Mouse (Mus musculus): Measurements from ENCODE around the gene Smg8. TPM values are rescaled to one million over a fixed set of nuclear protein-coding genes. Genes with fewer than 3 reads are reported as not detected.
A peak's percentile ranks its signal among the peaks of the same experiment; 100 is the strongest.
"Not testable (repeated sequence)": the region's sequence is repeated elsewhere in the genome, so short reads cannot be mapped to it uniquely, and the experiment has no call there.

Gene Smg8
- polyA plus RNA-seq, 1 experiment from 2014 or later, result 6.7 TPM

DNA sequence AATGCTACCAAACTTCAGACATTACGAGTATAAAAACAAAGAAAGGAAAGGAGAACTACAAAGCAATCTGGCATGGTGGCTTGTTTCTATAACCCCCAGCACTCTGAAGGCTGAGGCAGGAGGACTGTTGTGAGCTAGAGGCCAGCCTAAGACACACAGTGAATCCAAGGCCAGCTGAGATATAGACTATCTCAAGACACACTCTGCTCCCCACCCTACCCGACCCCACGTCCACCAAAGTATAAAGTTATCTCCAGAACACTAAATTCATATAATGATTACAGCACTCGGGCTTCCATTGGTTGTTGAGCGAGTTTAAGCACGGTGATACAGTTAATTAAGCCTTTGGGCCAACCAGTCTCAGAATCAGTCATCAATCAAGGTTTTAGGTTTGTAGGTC is 30.3 kb downstream of the Smg8 start:
- WGBS (ENCODE audit: insufficient replicate concordance), result 35% methylated on average over 6 of the region's 6 CpGs
- no peak overlapping the region for H3K9ac ChIP-seq (ENCODE audit: low read depth, low read length)
- ATAC-seq (ENCODE audit: low read depth), result peak; percentile 81
- no peaks in the 10 kb centered on the region for H3K27me3 ChIP-seq (ENCODE audit: control insufficient read depth, insufficient read depth, low read depth, low read length)
- no peak overlapping the region for H3K4me3 ChIP-seq (ENCODE audit: low read depth, low read length)
- H3K4me2 ChIP-seq (ENCODE audit: low read depth, low read length), result no peak overlapping the region
- no peaks in the 10 kb centered on the region for H3K36me3 ChIP-seq (ENCODE audit: control insufficient read depth, insufficient read depth)
- H3K9me3 ChIP-seq (replicated peaks; ENCODE audit: control insufficient read depth, low read length), result no peaks in the 10 kb centered on the region
- peaks cover 11% of the 10 kb centered on the region for H3K4me1 ChIP-seq (ENCODE audit: control insufficient read depth, low read depth, low read length)
- peak overlapping the region; percentile 30; the same call in 1 of the 2 replicates for H3K27ac ChIP-seq (ENCODE audit: low read length)

DNA sequence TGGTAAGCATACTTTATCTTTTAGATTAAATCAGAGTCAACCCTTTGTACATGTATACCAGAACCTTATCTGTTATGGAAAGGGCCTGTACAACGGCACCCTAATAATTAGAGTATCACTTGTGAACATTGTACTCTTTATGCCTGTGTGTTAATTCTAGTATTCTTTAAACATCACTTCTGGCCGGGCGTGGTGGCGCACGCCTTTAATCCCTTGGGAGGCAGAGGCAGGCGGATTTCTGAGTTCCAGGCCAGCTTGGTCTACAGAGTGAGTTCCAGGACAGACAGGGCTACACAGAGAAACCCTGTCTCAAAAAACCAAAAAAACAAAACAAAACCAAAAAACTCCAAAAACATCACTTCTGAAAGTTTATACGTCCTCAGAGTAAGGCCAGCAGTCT is 37.7 kb downstream of the Smg8 start:
- H3K9ac ChIP-seq (ENCODE audit: low read depth, low read length); ATAC-seq (ENCODE audit: low read depth); H3K27me3 ChIP-seq (ENCODE audit: control insufficient read depth, insufficient read depth, low read depth, low read length); H3K4me3 ChIP-seq (ENCODE audit: low read depth, low read length); H3K4me1 ChIP-seq (ENCODE audit: control insufficient read depth, low read depth, low read length); H3K4me2 ChIP-seq (ENCODE audit: low read depth, low read length); H3K9me3 ChIP-seq (replicated peaks; ENCODE audit: control insufficient read depth, low read length); H3K27ac ChIP-seq (ENCODE audit: low read length); H3K36me3 ChIP-seq (ENCODE audit: control insufficient read depth, insufficient read depth): not testable (repeated sequence)
- 79% methylated on average over 7 of the region's 7 CpGs for WGBS (ENCODE audit: insufficient replicate concordance)

DNA sequence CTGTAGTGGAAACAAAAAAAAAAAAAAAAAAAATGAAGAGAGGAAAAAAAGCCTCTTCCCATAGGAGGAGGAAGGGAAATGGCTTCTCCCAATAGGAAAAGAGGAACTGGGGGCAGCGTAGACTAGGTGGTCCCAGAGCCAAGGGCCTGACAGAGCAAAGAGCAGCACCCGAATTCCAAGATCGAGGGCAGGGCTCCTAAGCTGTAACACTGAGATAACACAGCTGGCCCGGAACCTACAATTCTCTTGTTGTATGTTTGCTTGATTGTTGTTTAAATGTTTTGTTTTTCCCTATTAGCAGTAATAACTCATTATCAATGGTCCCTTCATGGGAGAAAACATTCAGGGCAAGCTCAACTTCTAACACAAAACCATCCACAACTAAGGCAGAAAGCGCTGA is 39.6 kb downstream of the Smg8 start:
- H3K9ac ChIP-seq (ENCODE audit: low read depth, low read length), result no peak overlapping the region
- no peaks in the 10 kb centered on the region for H3K36me3 ChIP-seq (ENCODE audit: control insufficient read depth, insufficient read depth)
- H3K4me1 ChIP-seq (ENCODE audit: control insufficient read depth, low read depth, low read length), result no peaks in the 10 kb centered on the region
- H3K4me2 ChIP-seq (ENCODE audit: low read depth, low read length), result no peak overlapping the region
- H3K4me3 ChIP-seq (ENCODE audit: low read depth, low read length), result no peak overlapping the region
- H3K27ac ChIP-seq (ENCODE audit: low read length), result no peak overlapping the region
- 50% methylated on average over 5 of the region's 5 CpGs for WGBS (ENCODE audit: insufficient replicate concordance)
- H3K27me3 ChIP-seq (ENCODE audit: control insufficient read depth, insufficient read depth, low read depth, low read length), result no peaks in the 10 kb centered on the region
- no peak for ATAC-seq (ENCODE audit: low read depth)
- no peaks in the 10 kb centered on the region for H3K9me3 ChIP-seq (replicated peaks; ENCODE audit: control insufficient read depth, low read length)

DNA sequence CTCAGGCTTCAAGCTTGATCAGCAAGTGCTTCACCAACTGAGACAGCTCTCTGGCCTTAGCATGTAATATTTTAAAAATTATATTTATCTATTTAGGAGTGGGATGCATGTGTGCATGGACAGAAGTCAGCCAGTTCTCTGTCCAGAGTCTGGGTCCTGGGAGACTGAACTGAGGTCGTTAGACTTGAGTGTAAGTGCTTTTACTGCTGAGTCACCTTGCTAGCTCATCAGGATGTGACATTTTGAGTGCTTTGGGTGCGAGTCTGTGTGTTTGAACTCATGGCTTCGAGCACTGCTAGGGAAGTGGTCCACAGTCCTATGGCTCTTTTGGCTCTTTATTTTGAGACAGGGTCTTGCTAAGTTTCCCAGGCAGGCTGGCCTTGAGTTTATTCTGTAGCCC is 43.5 kb downstream of the Smg8 start:
- H3K9ac ChIP-seq (ENCODE audit: low read depth, low read length), result no peak overlapping the region
- no peaks in the 10 kb centered on the region for H3K4me1 ChIP-seq (ENCODE audit: control insufficient read depth, low read depth, low read length)
- no peaks in the 10 kb centered on the region for H3K36me3 ChIP-seq (ENCODE audit: control insufficient read depth, insufficient read depth)
- ATAC-seq (ENCODE audit: low read depth), result no peak
- no peak overlapping the region for H3K4me2 ChIP-seq (ENCODE audit: low read depth, low read length)
- no peaks in the 10 kb centered on the region for H3K9me3 ChIP-seq (replicated peaks; ENCODE audit: control insufficient read depth, low read length)
- no peak overlapping the region for H3K4me3 ChIP-seq (ENCODE audit: low read depth, low read length)
- H3K27me3 ChIP-seq (ENCODE audit: control insufficient read depth, insufficient read depth, low read depth, low read length), result no peaks in the 10 kb centered on the region
- H3K27ac ChIP-seq (ENCODE audit: low read length), result no peak overlapping the region
- WGBS (ENCODE audit: insufficient replicate concordance), result 56% methylated on average over 3 of the region's 3 CpGs

DNA sequence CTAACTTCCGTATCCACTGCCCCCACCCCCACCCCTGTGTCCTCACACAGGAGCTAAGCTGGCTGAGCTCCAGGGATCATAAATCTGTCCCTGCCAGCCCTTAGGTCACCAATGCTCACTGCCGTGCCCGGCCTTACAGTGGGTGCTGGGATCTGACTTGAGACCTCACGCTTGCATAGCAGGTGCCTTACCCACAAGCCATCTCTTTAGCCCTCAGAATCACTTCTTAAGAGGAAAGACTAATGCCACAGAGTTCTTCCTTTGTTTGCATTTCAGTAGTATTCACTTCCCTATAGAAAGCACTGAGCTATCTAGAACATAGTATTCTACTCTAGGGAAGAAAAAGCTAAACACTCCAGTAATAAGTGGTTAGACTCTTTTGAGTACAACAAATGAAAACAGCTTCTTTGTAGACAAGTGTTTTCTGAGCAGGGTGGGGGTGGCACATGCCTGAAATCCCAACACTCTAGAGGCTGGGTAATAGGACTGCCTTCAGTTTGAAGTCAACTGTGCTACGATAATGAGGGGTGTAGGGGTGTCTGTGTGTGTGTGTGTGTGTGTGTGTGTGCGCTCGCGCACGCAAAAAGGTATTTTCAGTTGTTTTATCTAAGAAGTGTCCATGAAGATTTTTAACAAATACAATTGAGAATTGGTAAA is 47.1 kb downstream of the Smg8 start:
- Histone ChIP-seq H3K4me1 (ENCODE audit: control insufficient read depth, low read depth, low read length) (no peaks in the 10 kb centered on the region), H3K27ac (ENCODE audit: low read length) (no peak overlapping the region), H3K36me3 (ENCODE audit: control insufficient read depth, insufficient read depth) (no peaks in the 10 kb centered on the region), H3K9me3 (replicated peaks; ENCODE audit: control insufficient read depth, low read length) (no peaks in the 10 kb centered on the region), H3K27me3 (ENCODE audit: control insufficient read depth, insufficient read depth, low read depth, low read length) (no peaks in the 10 kb centered on the region), H3K4me3 (ENCODE audit: low read depth, low read length) (no peak overlapping the region), H3K4me2 (ENCODE audit: low read depth, low read length) (no peak overlapping the region), H3K9ac (ENCODE audit: low read depth, low read length) (no peak overlapping the region)
- 63% methylated on average over 9 of the region's 9 CpGs for WGBS (ENCODE audit: insufficient replicate concordance)
- no peak for ATAC-seq (ENCODE audit: low read depth)

DNA sequence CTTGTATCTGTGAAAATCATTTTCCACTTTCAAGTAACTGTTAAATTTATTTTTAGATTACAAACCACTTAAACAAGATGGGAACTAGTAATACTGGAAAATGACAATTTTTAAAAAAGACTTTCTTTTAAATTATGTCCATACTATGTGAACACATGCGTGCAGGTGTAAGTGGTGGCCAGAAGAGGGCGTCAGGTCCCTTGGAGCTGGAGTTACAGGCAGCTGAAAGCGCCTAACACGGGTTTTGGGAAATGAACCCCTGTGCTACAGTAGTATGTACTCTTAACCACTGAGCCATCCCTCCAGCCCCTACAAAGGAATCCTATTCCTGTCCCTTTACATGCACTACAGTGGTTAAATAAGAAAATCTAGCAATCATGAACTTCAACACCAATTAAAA is 50.4 kb downstream of the Smg8 start:
- no peaks in the 10 kb centered on the region for H3K9me3 ChIP-seq (replicated peaks; ENCODE audit: control insufficient read depth, low read length)
- H3K36me3 ChIP-seq (ENCODE audit: control insufficient read depth, insufficient read depth), result no peaks in the 10 kb centered on the region
- H3K4me3 ChIP-seq (ENCODE audit: low read depth, low read length), result no peak overlapping the region
- H3K27me3 ChIP-seq (ENCODE audit: control insufficient read depth, insufficient read depth, low read depth, low read length), result no peaks in the 10 kb centered on the region
- H3K4me1 ChIP-seq (ENCODE audit: control insufficient read depth, low read depth, low read length), result no peaks in the 10 kb centered on the region
- no peak for ATAC-seq (ENCODE audit: low read depth)
- H3K4me2 ChIP-seq (ENCODE audit: low read depth, low read length), result no peak overlapping the region
- H3K9ac ChIP-seq (ENCODE audit: low read depth, low read length), result no peak overlapping the region
- no peak overlapping the region for H3K27ac ChIP-seq (ENCODE audit: low read length)
- 60% methylated on average over 4 of the region's 4 CpGs for WGBS (ENCODE audit: insufficient replicate concordance)

DNA sequence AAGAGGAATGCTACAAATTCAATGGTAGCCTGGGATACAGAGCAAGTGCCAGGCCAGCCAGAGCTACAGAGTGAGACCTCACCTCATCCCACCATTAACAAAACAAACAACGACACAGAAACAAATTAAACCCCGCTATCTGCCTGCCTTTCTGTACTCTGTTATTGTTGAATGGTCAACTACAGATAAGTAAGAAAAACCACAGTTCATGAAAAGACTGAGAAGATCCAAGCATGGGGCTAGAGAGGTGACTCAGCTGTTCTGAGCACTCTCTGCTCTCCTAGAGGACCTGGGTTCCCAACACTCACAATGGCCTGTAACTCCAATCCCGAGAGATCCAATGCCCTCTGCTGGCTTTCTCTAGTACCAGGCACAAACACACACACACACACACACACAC is 58.4 kb downstream of the Smg8 start:
- Histone ChIP-seq H3K9me3 (replicated peaks; ENCODE audit: control insufficient read depth, low read length) (no peaks in the 10 kb centered on the region), H3K27ac (ENCODE audit: low read length) (no peak overlapping the region), H3K4me2 (ENCODE audit: low read depth, low read length) (no peak overlapping the region), H3K27me3 (ENCODE audit: control insufficient read depth, insufficient read depth, low read depth, low read length) (no peaks in the 10 kb centered on the region), H3K36me3 (ENCODE audit: control insufficient read depth, insufficient read depth) (no peaks in the 10 kb centered on the region), H3K4me3 (ENCODE audit: low read depth, low read length) (no peak overlapping the region), H3K4me1 (ENCODE audit: control insufficient read depth, low read depth, low read length) (no peaks in the 10 kb centered on the region), H3K9ac (ENCODE audit: low read depth, low read length) (no peak overlapping the region)
- 37% methylated on average over 3 of the region's 3 CpGs for WGBS (ENCODE audit: insufficient replicate concordance)
- no peak for ATAC-seq (ENCODE audit: low read depth)

MicroRNAs encoded within 50 kb of the gene (microRNA counts, 519-probe panel; counts per million panel counts)
- microRNA mmu-miR-301a, result 3,098 counts per million, percentile 85 among the panel's probes with 10 or more counts

Small RNA genes lying within 50 kb of the gene (microRNA-seq; reads per million reads assigned to microRNA genes)
- 753 reads per million, percentile 73 among the genes with 10 or more reads in this experiment for gene Mir301

Other genes with a start within 250 kb of the Smg8 start
- 1.8 and 2.4 TPM in 2 replicates for gene Ypel2, start 93.1 kb downstream of the Smg8 start, polyA plus RNA-seq (2015; fragmentation: Nextera tagmentation; extraction: Ambion mirVana)
- gene Gdpd1, start 12.7 kb downstream of the Smg8 start, polyA plus RNA-seq (2015; fragmentation: Nextera tagmentation; extraction: Ambion mirVana), result 4.7 and 5.2 TPM in 2 replicates
- 4.7 and 5.4 TPM in 2 replicates for gene Prr11, start 21.9 kb upstream of the Smg8 start, polyA plus RNA-seq (2015; fragmentation: Nextera tagmentation; extraction: Ambion mirVana)
- 20.6 and 25.6 TPM in 2 replicates for gene Ska2, start 22.5 kb upstream of the Smg8 start, polyA plus RNA-seq (2015; fragmentation: Nextera tagmentation; extraction: Ambion mirVana)
- gene Trim37, start 40.3 kb upstream of the Smg8 start, polyA plus RNA-seq (2015; fragmentation: Nextera tagmentation; extraction: Ambion mirVana), result 14.0 and 14.5 TPM in 2 replicates

Measured in liver, embryonic 16.5 days (tissue).